Mouse (Mus musculus): ENCODE data around the gene Gadd45b.

DNA sequence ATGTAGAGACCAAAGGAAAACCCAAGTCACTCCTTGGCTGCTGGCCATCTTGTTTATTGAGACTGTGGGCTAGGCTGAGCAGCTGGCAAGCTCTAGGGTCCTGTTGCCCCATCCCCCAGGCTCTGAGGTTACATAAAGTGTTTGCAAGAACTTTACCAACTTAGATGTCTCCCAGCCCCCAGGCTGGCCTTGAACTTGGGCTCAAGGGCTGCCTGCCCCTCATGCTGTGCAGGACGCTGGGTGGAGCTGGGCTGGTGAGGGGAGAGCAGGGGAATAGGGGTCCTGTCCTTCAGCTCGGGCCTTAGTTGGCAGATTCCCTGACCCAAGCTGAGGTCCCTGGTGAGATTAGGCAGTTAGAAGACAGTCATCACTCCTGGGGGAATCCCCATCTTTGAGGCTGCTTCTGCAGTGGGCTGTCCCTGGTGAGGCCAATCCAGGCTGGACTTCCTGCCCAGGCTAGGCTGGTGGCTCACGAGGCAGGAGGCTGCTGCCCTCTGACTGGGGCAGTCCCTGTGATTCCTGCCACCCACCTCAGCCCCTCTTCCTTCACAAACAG is 37.3 kb downstream of the Gadd45b start:
- TF ChIP-seq EP300 (optimal IDR thresholded peaks at IDR 0.05) (no peak), CTCF (IDR thresholded peaks at IDR 0.05; ENCODE audit: low read depth) (no peak)

All from stomach, postnatal 0 days (tissue).